Mouse (Mus musculus) CH12.LX (cell line): ENCODE results near the gene Rab11fip5.

ENCODE experiments used
- CTCF ChIP-seq, 2 experiments: IDR thresholded peaks in 1 of 2; conservative IDR thresholded peaks in 1 of 2; 2 replicates each; pipeline ENCODE4 v1.5.1; 2011 to 2012; ENCODE audit warnings: low read depth in 2 of 2, low read length in 2 of 2, improper control_type of control experiment in 1 of 2, inconsistent platforms in 1 of 2, mild to moderate bottlenecking in 1 of 2, moderate library complexity in 1 of 2
- ETS1 ChIP-seq: conservative IDR thresholded peaks from 2 replicates; pipeline ENCODE4 v1.6.1; 2012; ENCODE audit warnings: low read depth, mild to moderate bottlenecking, inconsistent platforms, low read length, improper control_type of control experiment, moderate library complexity
- KAT2A ChIP-seq: IDR thresholded peaks from 2 replicates; pipeline ENCODE4 v1.6.1; 2012; ENCODE audit warnings: low read length, improper control_type of control experiment, inconsistent platforms; ENCODE audit not compliant: insufficient replicate concordance
- POLR2A ChIP-seq: IDR thresholded peaks from 2 replicates; pipeline ENCODE4 v1.6.1; 2011; ENCODE audit warnings: low read depth, mild to moderate bottlenecking, improper control_type of control experiment, low read length
- POLR2AphosphoS2 ChIP-seq: IDR thresholded peaks from 2 replicates; pipeline ENCODE4 v1.6.1; 2011; ENCODE audit warnings: low read depth, low read length, improper control_type of control experiment
- RAD21 ChIP-seq: IDR thresholded peaks from 2 replicates; pipeline ENCODE4 v1.6.1; 2011; ENCODE audit warnings: low read depth, mild to moderate bottlenecking, low read length, improper control_type of control experiment, moderate library complexity
- RCOR1 ChIP-seq: conservative IDR thresholded peaks from 2 replicates; pipeline ENCODE4 v1.6.1; 2012; ENCODE audit warnings: low read depth, mild to moderate bottlenecking, inconsistent platforms, low read length, improper control_type of control experiment

- no peak for TF ChIP-seq ETS1
- no peak for TF ChIP-seq CTCF (conservative IDR thresholded peaks at IDR 0.05 in 1 of 2, IDR thresholded peaks at IDR 0.05 in 1 of 2; ENCODE audit: low read depth in 2 of 2, low read length in 2 of 2)
- no peak for TF ChIP-seq RCOR1
- TF ChIP-seq RAD21 = no peak
- no peak for TF ChIP-seq POLR2AphosphoS2
- TF ChIP-seq POLR2A = no peak
- TF ChIP-seq KAT2A = no peak
Measured at GRCm38 (mm10) chr6:85374734-85375114, 290 bp upstream of the Rab11fip5 start.
